Mouse (Mus musculus) lung, postnatal 14 days (tissue): ENCODE data around the gene Txndc5.

Experiments
- DNase-seq: peaks from one replicate; pipeline ENCODE4 v3.0.0; 2021

Txndc5 gene

GRCm38 (mm10) chr13:38528687-38529294 is at the start of gene Txndc5:
Gene Txndc5 (minus strand): TSS chr13:38528824.
- peak; percentile 37 for DNase-seq

- DNase-seq, result no peak
These were observed 46.0 kb upstream of the Txndc5 start for GRCm38 (mm10) chr13:38574668-38575067.

- DNase-seq, result peak; percentile 20
These were observed 44.7 kb upstream of the Txndc5 start for GRCm38 (mm10) chr13:38573281-38573680.

GRCm38 (mm10) chr13:38565245-38565644 is 36.6 kb upstream of the Txndc5 start:
- no peak for DNase-seq

- DNase-seq, result no peak
These were observed 26.0 kb upstream of the Txndc5 start for GRCm38 (mm10) chr13:38554611-38555010.

- no peak for DNase-seq
These were observed 25.6 kb upstream of the Txndc5 start for GRCm38 (mm10) chr13:38554210-38554609.

- no peak for DNase-seq
These were observed 20.1 kb upstream of the Txndc5 start for GRCm38 (mm10) chr13:38548681-38549080.

GRCm38 (mm10) chr13:38547717-38548116 is 19.1 kb upstream of the Txndc5 start:
- no peak for DNase-seq

GRCm38 (mm10) chr13:38546754-38547153 is 18.1 kb upstream of the Txndc5 start:
- no peak for DNase-seq

GRCm38 (mm10) chr13:38545460-38545859 is 16.8 kb upstream of the Txndc5 start:
- DNase-seq, result peak; percentile 33

GRCm38 (mm10) chr13:38544769-38545445 is 16.3 kb upstream of the Txndc5 start:
- DNase-seq, result no peak

- DNase-seq, result no peak
These were observed 15.0 kb upstream of the Txndc5 start for GRCm38 (mm10) chr13:38543455-38544125.

GRCm38 (mm10) chr13:38539192-38539900 is 10.7 kb upstream of the Txndc5 start:
- no peak for DNase-seq

GRCm38 (mm10) chr13:38537521-38537920 is 8.9 kb upstream of the Txndc5 start:
- DNase-seq, result no peak

- no peak for DNase-seq
These were observed 6.1 kb upstream of the Txndc5 start for GRCm38 (mm10) chr13:38534731-38535130.

GRCm38 (mm10) chr13:38534016-38534415 is 5.4 kb upstream of the Txndc5 start:
- DNase-seq, result no peak

- DNase-seq, result no peak
These were observed 4.8 kb upstream of the Txndc5 start for GRCm38 (mm10) chr13:38533461-38533860.

GRCm38 (mm10) chr13:38531498-38531897 is 2.9 kb upstream of the Txndc5 start:
- no peak for DNase-seq

- DNase-seq, result no peak
These were observed 952 bp upstream of the Txndc5 start for GRCm38 (mm10) chr13:38529576-38529975.

GRCm38 (mm10) chr13:38527797-38528650 is 600 bp downstream of the Txndc5 start:
- peak; percentile 93 for DNase-seq

- DNase-seq, result no peak
These were observed 1.4 kb downstream of the Txndc5 start for GRCm38 (mm10) chr13:38527041-38527796.

- no peak for DNase-seq
These were observed 2.5 kb downstream of the Txndc5 start for GRCm38 (mm10) chr13:38526116-38526515.
